Mouse (Mus musculus) ES-E14 (cell line): ENCODE data around the gene Parn. TPM values are rescaled to one million over a fixed set of nuclear protein-coding genes. Genes with fewer than 3 reads are reported as not detected.

ENCODE experiments used
- DNase-seq: peaks from one replicate; pipeline ENCODE4 v3.0.0-alpha.2; 2013; ENCODE audit warnings: low read depth, low spot score
- H3K27ac ChIP-seq: 2 replicates; pipeline ENCODE4 v1.5.1; 2012; ENCODE audit warnings: low read depth, mild to moderate bottlenecking, low read length, moderate library complexity, mixed read lengths; ENCODE audit not compliant: poor library complexity, insufficient read depth, severe bottlenecking
- H3K36me3 ChIP-seq: 2 replicates; pipeline ENCODE4 v1.6.1; 2012; ENCODE audit warnings: mild to moderate bottlenecking, low read length, moderate library complexity, mixed read lengths; ENCODE audit not compliant: control insufficient read depth, poor library complexity, insufficient read depth, severe bottlenecking
- H3K4me1 ChIP-seq, 2 experiments: fragments of 150-350 bp in 1 of 2; sonication (generic) in 1 of 2; 2 replicates each; pipeline ENCODE4 v1.6.1; 2012; ENCODE audit warnings: low read length in 2 of 2, mild to moderate bottlenecking in 1 of 2, mixed read lengths in 1 of 2; ENCODE audit not compliant: control insufficient read depth in 2 of 2, insufficient read depth in 2 of 2, poor library complexity in 1 of 2
- H3K4me3 ChIP-seq, 2 experiments: fragments of 150-350 bp in 1 of 2; sonication (generic) in 1 of 2; 2 replicates each; pipeline ENCODE4 v1.5.1; 2012; ENCODE audit warnings: low read length in 2 of 2, low read depth in 1 of 2, mild to moderate bottlenecking in 1 of 2, mixed read lengths in 1 of 2; ENCODE audit not compliant: insufficient read depth in 1 of 2, poor library complexity in 1 of 2, severe bottlenecking in 1 of 2
- H3K9ac ChIP-seq: 2 replicates; pipeline ENCODE4 v1.6.1; 2012; ENCODE audit warnings: low read depth, mild to moderate bottlenecking, low read length, mixed read lengths; ENCODE audit not compliant: poor library complexity, insufficient read depth, severe bottlenecking
- H3K9me3 ChIP-seq: fragments of 150-350 bp; sonication (generic); 2 replicates; pipeline ENCODE4 v1.6.1; 2012; ENCODE audit warnings: low read depth, mild to moderate bottlenecking, low read length; ENCODE audit not compliant: control insufficient read depth, insufficient read depth
- CHD2 ChIP-seq: IDR thresholded peaks from 2 replicates; pipeline ENCODE4 v1.6.1; 2014; ENCODE audit warnings: mild to moderate bottlenecking, low read depth, low read length, inconsistent platforms
- HCFC1 ChIP-seq: IDR thresholded peaks from 2 replicates; pipeline ENCODE4 v1.6.1; 2012; ENCODE audit warnings: low read length, inconsistent platforms, borderline replicate concordance; ENCODE audit not compliant: insufficient read depth
- MAFK ChIP-seq: IDR thresholded peaks from 2 replicates; pipeline ENCODE4 v1.6.1; 2014; ENCODE audit warnings: mild to moderate bottlenecking, low read depth, low read length, inconsistent platforms; ENCODE audit not compliant: insufficient read depth
- ZC3H11A ChIP-seq: IDR thresholded peaks from 2 replicates; pipeline ENCODE4 v1.6.1; 2012; ENCODE audit warnings: low read depth, mild to moderate bottlenecking, inconsistent platforms, low read length, borderline replicate concordance
- ZNF384 ChIP-seq: IDR thresholded peaks from 2 replicates; pipeline ENCODE4 v1.6.1; 2012; ENCODE audit warnings: low read depth, low read length, inconsistent platforms
- in situ Hi-C, 2 experiments: fragments of 600-800 bp; cut with MboI; formaldehyde crosslinking; loops; one replicate each; pipeline ENCODE4 v1.15.1; 2025; ENCODE audit warnings: low sequenced_read_pairs in 2 of 2, inconsistent platforms in 1 of 2; ENCODE audit not compliant: unreplicated experiment in 2 of 2
- total RNA-seq: library from RNA; depleted of rRNA; stranded (reverse); fragments of 300-350 nt; gene quantifications from 2 replicates; pipeline ENCODE4 v1.2.3, GENCODE M21; 2012

The Parn gene
- total RNA-seq, 1 experiment = 30.3 TPM

DNA sequence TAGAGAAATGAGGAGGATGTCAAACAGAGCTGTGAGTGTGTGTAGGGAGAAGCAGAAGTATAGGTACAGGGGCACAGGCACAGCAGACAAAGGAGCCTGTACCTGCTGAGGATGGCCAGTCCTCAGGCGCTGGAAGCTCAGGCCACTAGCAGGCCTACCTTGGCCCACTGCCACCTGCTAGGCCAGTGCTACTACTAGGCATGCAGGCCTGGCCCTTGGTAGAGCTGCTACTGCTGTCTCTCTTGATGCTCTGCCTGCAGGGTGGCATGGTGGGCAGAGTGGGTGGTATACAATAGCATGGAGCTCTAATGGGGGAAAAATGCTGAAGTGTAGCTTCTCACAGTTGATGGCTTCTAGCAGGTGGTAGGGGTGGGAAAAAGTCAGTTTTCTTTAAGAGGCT lies 88.0 kb downstream of the Parn start:
- no peak overlapping the region for H3K4me3 ChIP-seq
- DNase-seq = no peak
- in situ Hi-C loops = no loop called here
- no peak overlapping the region for H3K9ac ChIP-seq
- peaks cover 0 to 3% of the 10 kb centered on the region in 2 experiments; a peak in 1 of 4 replicates for H3K4me1 ChIP-seq
- peaks cover 7% of the 10 kb centered on the region; the same call in 1 of the 2 replicates for H3K36me3 ChIP-seq
- no peaks in the 10 kb centered on the region for H3K9me3 ChIP-seq
- TF ChIP-seq CHD2 (no peak), MAFK (no peak), HCFC1 (no peak), ZNF384 (no peak)
- no peak overlapping the region for H3K27ac ChIP-seq

DNA sequence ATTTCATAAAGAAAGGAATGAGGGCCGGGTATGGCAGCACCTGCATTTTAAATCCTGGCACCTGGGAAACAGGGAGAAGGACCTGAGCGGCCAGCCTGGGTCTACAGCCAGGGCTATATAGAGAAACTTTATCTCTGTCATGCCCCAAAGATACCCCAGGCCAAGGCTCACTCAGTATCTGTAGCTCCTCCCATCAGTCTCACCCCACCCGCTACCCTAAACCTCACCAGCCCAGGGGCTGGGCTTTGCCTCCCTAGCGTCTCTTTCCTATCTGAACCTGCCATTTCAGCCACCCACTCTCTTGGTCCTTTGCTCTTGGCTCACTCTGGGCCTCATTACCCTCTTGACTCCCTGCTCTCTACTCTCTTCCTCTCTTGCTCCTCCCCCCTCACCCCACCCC lies 92.7 kb downstream of the Parn start:
- TF ChIP-seq HCFC1 = no peak
- no peak for TF ChIP-seq ZNF384
- TF ChIP-seq CHD2 = no peak
- no peak for TF ChIP-seq ZC3H11A
- no peak for TF ChIP-seq MAFK
- in situ Hi-C loops = no loop called here
- Histone ChIP-seq H3K27ac (no peak overlapping the region), H3K9ac (no peak overlapping the region), H3K4me3 (no peak overlapping the region), H3K9me3 (no peaks in the 10 kb centered on the region), H3K4me1 (peaks cover 0 to 3% of the 10 kb centered on the region in 2 experiments; a peak in 1 of 4 replicates), H3K36me3 (no peaks in the 10 kb centered on the region)
- DNase-seq = no peak

DNA sequence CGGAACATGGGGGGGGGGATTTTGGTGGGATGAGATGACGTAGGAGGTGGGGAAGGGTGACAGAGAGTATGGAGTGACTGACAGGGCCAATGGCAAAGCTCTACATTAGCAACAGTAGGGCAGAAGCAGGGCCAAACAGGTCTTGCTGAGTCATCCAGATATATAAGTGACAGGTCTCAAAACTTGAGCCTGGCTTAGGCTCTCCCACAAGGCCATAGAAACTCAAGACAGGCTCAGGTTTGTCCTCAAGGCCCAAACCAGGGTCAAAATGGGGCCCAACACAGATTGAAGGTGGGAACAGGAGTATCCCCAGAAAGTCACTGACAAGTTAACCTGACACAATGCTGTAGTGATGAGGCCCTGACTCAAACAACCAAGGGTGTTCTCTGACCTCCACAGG lies 99.7 kb downstream of the Parn start:
- no peaks in the 10 kb centered on the region for H3K9me3 ChIP-seq
- H3K4me1 ChIP-seq = peaks cover 0 to 2% of the 10 kb centered on the region in 2 experiments; a peak in 1 of 4 replicates
- in situ Hi-C loops = no loop called here
- no peak overlapping the region for H3K4me3 ChIP-seq
- peaks cover 5% of the 10 kb centered on the region; the same call in 1 of the 2 replicates for H3K36me3 ChIP-seq
- DNase-seq = no peak
- no peak overlapping the region for H3K27ac ChIP-seq
- no peak overlapping the region for H3K9ac ChIP-seq
- peak; percentile 48; the same call in 1 of the 2 replicates for TF ChIP-seq MAFK
- no peak for TF ChIP-seq ZNF384

DNA sequence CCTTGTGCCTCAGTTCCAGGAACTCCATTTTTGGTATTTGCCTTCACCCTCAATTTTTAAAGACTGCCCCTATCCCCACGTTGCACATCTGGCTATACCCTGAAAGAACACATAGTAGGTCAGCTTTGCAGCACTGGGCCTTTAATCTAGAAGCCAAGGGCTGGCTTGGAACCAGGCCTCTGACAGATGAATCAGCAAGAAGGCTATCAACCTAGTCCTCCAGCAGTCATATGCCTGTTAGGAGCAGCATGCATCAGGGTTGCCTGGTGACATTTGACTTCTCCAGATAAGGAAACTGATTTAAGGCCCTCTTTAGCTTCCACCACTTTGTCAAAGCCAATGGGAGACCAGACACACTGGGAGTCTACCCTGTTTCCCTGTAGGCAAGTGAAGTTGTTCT lies 100.4 kb downstream of the Parn start:
- H3K9me3 ChIP-seq = no peaks in the 10 kb centered on the region
- no peak for DNase-seq
- H3K9ac ChIP-seq = no peak overlapping the region
- no peak overlapping the region for H3K27ac ChIP-seq
- H3K36me3 ChIP-seq = peaks cover 5% of the 10 kb centered on the region; the same call in 1 of the 2 replicates
- no peak overlapping the region for H3K4me3 ChIP-seq
- H3K4me1 ChIP-seq = peaks cover 0 to 2% of the 10 kb centered on the region in 2 experiments; a peak in 1 of 4 replicates
- in situ Hi-C loops = no loop called here
- TF ChIP-seq CHD2 (no peak), MAFK (no peak), HCFC1 (no peak)

DNA sequence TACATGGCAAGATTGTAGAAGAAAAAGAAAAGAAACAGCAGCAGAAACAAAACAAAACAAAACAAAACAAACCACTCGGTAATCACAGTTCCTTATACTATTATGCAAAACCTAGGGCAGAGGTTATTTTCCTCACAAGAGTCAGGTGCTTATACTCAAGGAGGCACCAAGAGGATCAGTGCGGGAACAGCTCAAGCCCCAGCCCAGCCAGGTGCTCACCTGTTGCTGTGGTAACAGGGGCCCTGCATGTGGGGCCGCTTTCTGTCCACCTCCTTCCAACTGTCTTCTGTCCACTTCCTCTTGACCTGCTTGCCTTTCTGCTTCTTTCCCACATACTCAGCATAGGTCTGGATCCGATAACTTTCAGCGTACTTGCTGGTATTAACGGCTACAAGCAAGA lies 101.6 kb downstream of the Parn start:
- TF ChIP-seq ZC3H11A (no peak), ZNF384 (no peak), MAFK (no peak), CHD2 (no peak), HCFC1 (no peak)
- H3K9me3 ChIP-seq = no peaks in the 10 kb centered on the region
- H3K36me3 ChIP-seq = peaks cover 5% of the 10 kb centered on the region; the same call in 1 of the 2 replicates
- H3K4me1 ChIP-seq = peaks cover 4% of the 10 kb centered on the region in 2 experiments; a peak in 1 of 4 replicates
- no peak overlapping the region for H3K27ac ChIP-seq
- no peak overlapping the region for H3K4me3 ChIP-seq
- in situ Hi-C loops = no loop called here
- no peak overlapping the region for H3K9ac ChIP-seq
- DNase-seq = no peak
